Mouse (Mus musculus): Measurements from ENCODE around the gene Olfr1143. TPM values are rescaled to one million over a fixed set of nuclear protein-coding genes. Genes with fewer than 3 reads are reported as not detected.

Olfr1143 gene
- polyA plus RNA-seq (2014; fragmentation: Nextera tagmentation; extraction: Ambion mirVana), result not detected in 2 replicates

DNA sequence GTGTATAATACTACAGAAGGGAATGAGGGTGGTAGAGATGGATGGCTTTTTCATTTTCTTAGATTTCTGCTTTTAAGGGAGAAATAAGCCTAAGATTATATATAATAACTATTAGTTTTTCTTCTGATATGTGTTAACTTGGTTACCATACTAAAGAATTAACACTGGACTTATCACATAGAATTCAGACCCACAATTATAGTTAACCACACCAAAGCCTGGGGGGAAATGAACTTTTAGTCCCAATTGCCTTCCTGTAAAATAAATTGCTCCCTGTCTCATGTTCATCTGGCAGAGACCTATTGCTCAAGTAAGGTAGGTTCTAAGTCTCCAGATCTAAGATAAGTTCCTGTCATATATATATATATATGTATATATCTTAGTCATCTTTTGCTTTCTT is at the start of gene Olfr1143:
Olfr1143 (plus strand) TSS at position 301 of the 400 bp plus-strand sequence.
- Histone ChIP-seq H3K27me3 (ENCODE audit: control insufficient read depth, insufficient read depth, low read length) (no peaks in the 10 kb centered on the region), H3K27ac (ENCODE audit: low read depth, low read length) (no peak within 1 kb of the TSS), H3K9me3 (ENCODE audit: control insufficient read depth, low read length) (no peaks in the 10 kb centered on the region), H3K4me1 (replicated peaks; ENCODE audit: control insufficient read depth, insufficient read depth, low read length) (no peaks in the 10 kb centered on the region), H3K4me3 (ENCODE audit: low read depth, low read length) (no peak within 1 kb of the TSS), H3K36me3 (ENCODE audit: control insufficient read depth, insufficient read depth, low read length) (no peaks in the 10 kb centered on the region), H3K4me2 (replicated peaks; ENCODE audit: low read depth, low read length) (no peak within 1 kb of the TSS), H3K9ac (ENCODE audit: low read depth, low read length) (no peak within 1 kb of the TSS)
- no peak for ATAC-seq (ENCODE audit: low FRiP score)
- DNase-seq (ENCODE audit: low spot score), result no peak

DNA sequence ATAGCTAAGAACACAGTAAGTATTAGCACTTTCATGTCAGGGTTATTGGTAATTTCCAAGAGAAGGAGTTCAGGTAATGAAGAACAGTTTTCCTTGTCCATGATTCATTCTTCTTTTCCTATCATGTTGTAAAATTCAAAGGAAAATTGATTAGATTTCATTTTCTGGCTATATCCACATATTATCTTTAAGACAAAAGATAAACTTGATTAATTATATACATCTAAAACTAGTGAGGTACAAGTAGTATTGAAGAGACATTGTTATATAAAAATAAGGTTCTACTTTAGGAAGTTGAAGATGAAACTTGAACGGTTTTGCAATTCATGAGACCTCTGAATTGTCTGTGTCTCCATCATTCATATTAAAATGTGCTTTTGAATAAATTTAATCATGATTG is 46.5 kb upstream of the Olfr1143 start, which contains the start of gene Olfr1141:
Olfr1141 (minus strand) TSS at position 101 of the 400 bp plus-strand sequence.
- ATAC-seq (ENCODE audit: low FRiP score), result no peak
- H3K27me3 ChIP-seq (ENCODE audit: control insufficient read depth, insufficient read depth, low read length), result no peaks in the 10 kb centered on the region
- H3K4me1 ChIP-seq (replicated peaks; ENCODE audit: control insufficient read depth, insufficient read depth, low read length), result no peaks in the 10 kb centered on the region
- H3K4me3 ChIP-seq (ENCODE audit: low read depth, low read length), result no peak within 1 kb of the TSS
- no peak within 1 kb of the TSS for H3K27ac ChIP-seq (ENCODE audit: low read depth, low read length)
- no peaks in the 10 kb centered on the region for H3K9me3 ChIP-seq (ENCODE audit: control insufficient read depth, low read length)
- H3K9ac ChIP-seq (ENCODE audit: low read depth, low read length), result no peak within 1 kb of the TSS
- no peaks in the 10 kb centered on the region for H3K36me3 ChIP-seq (ENCODE audit: control insufficient read depth, insufficient read depth, low read length)
- WGBS, result 80% methylated on average over 1 of the region's 1 CpGs
- DNase-seq (ENCODE audit: low spot score), result no peak
- H3K4me2 ChIP-seq (replicated peaks; ENCODE audit: low read depth, low read length), result no peak within 1 kb of the TSS

DNA sequence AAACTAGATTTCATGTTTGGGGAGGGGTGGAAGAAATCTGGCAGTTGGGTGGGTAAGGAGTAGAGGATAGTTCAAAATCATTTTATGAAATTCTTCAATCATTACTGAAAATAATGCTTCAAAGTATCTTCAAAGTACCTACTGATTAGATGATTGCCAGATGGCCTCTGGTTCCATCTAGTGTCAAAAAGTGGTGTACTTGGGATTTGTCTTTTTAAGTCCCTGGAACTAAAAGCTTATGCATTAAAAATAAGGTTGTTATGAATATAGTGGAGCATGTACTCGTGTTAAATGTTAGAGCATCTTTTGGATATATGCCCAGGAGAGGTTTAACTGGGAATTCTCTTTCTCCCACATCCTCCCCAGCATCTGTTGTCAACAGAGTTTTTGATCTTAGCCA is 24.2 kb upstream of the Olfr1143 start:
- no peaks in the 10 kb centered on the region for H3K9me3 ChIP-seq (ENCODE audit: control insufficient read depth, low read length)

DNA sequence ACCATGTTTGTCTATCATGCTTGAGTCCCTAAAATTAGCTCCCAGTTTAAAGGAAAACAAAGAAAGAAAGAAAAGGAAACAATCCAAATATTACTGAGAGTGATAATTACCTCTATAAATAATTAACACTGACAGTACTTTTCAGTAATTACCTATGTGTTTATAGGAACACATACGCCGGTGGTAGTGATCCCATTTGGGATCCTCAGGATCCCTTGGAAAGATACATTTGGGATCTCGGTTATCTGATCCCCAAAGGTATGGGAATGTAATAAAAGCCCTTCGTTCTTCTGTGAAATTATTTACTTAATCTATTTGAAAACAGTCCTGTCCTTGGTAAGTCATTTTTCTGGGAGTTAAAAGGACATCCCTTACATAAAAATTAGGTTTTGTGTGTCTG is 21.2 kb upstream of the Olfr1143 start, which contains the start of gene Olfr152:
Olfr152 (plus strand) TSS at position 301 of the 400 bp plus-strand sequence.
- Histone ChIP-seq H3K4me1 (replicated peaks; ENCODE audit: control insufficient read depth, insufficient read depth, low read length) (no peaks in the 10 kb centered on the region), H3K4me2 (replicated peaks; ENCODE audit: low read depth, low read length) (no peak within 1 kb of the TSS), H3K27ac (ENCODE audit: low read depth, low read length) (no peak within 1 kb of the TSS), H3K27me3 (ENCODE audit: control insufficient read depth, insufficient read depth, low read length) (no peaks in the 10 kb centered on the region), H3K36me3 (ENCODE audit: control insufficient read depth, insufficient read depth, low read length) (no peaks in the 10 kb centered on the region), H3K4me3 (ENCODE audit: low read depth, low read length) (no peak within 1 kb of the TSS), H3K9ac (ENCODE audit: low read depth, low read length) (no peak within 1 kb of the TSS), H3K9me3 (ENCODE audit: control insufficient read depth, low read length) (no peaks in the 10 kb centered on the region)
- DNase-seq (ENCODE audit: low spot score), result no peak
- no peak for ATAC-seq (ENCODE audit: low FRiP score)
- 81% methylated on average over 4 of the region's 4 CpGs for WGBS

More for the DNA sequence above, 24.2 kb upstream of the Olfr1143 start:
- no peak overlapping the region for H3K4me2 ChIP-seq (replicated peaks; ENCODE audit: low read depth, low read length)
- DNase-seq (ENCODE audit: low spot score) (no peak), ATAC-seq (ENCODE audit: low FRiP score) (no peak)
- H3K36me3 ChIP-seq (ENCODE audit: control insufficient read depth, insufficient read depth, low read length), result no peaks in the 10 kb centered on the region
- H3K9ac ChIP-seq (ENCODE audit: low read depth, low read length), result no peak overlapping the region
- H3K27ac ChIP-seq (ENCODE audit: low read depth, low read length), result no peak overlapping the region
- H3K27me3 ChIP-seq (ENCODE audit: control insufficient read depth, insufficient read depth, low read length), result no peaks in the 10 kb centered on the region
- no peaks in the 10 kb centered on the region for H3K4me1 ChIP-seq (replicated peaks; ENCODE audit: control insufficient read depth, insufficient read depth, low read length)
- H3K4me3 ChIP-seq (ENCODE audit: low read depth, low read length), result no peak overlapping the region
- 57% methylated on average over 1 of the region's 1 CpGs for WGBS

DNA sequence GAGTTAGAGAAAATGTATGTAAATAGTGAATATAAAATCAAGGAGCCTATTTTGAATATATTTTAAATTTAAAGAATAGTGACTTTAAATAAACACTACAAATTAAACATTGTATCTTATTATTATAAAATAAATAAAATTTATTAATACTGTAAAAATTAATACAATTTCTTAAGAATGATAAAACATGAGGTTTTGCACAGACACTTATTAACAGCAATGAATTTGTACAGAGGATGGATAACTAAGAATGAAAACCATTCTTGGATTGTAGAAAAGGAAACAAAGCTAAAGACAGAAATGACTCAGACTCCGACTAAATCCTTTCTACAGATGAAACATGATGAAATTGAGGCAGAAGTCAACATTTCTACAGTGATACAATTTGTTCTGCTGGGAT is 9.1 kb downstream of the Olfr1143 start, which contains the start of gene Olfr1145:
Olfr1145 (plus strand) TSS at position 301 of the 400 bp plus-strand sequence.
- Histone ChIP-seq H3K4me2 (replicated peaks; ENCODE audit: low read depth, low read length) (no peak within 1 kb of the TSS), H3K27me3 (ENCODE audit: control insufficient read depth, insufficient read depth, low read length) (no peaks in the 10 kb centered on the region), H3K36me3 (ENCODE audit: control insufficient read depth, insufficient read depth, low read length) (no peaks in the 10 kb centered on the region), H3K9ac (ENCODE audit: low read depth, low read length) (no peak within 1 kb of the TSS), H3K4me1 (replicated peaks; ENCODE audit: control insufficient read depth, insufficient read depth, low read length) (no peaks in the 10 kb centered on the region), H3K9me3 (ENCODE audit: control insufficient read depth, low read length) (no peaks in the 10 kb centered on the region), H3K4me3 (ENCODE audit: low read depth, low read length) (no peak within 1 kb of the TSS), H3K27ac (ENCODE audit: low read depth, low read length) (no peak within 1 kb of the TSS)
- WGBS, result 91% methylated on average over 1 of the region's 1 CpGs
- no peak for DNase-seq (ENCODE audit: low spot score)
- no peak for ATAC-seq (ENCODE audit: low FRiP score)

DNA sequence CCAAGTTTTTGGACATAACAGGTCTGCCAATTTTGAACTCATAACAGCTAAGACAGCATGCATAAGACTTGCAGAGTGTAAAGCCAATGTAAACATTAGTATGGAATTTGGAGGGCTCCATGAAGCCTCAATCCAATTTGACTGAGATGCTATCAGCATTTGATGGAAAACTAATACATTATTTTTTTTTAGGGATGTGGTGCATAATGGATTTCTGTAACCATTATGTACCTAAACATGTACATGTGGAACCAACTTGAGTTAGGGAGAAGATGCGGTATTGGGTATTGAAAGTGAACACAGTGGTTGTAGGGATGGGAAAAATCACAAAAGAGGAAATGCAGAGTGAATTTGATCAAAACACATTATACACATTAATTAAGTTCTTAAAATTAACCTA is 29.8 kb downstream of the Olfr1143 start, which contains the start of gene Olfr1148:
Olfr1148 (plus strand) TSS at position 301 of the 400 bp plus-strand sequence.
- H3K9me3 ChIP-seq (ENCODE audit: control insufficient read depth, low read length), result no peaks in the 10 kb centered on the region
- no peak within 1 kb of the TSS for H3K27ac ChIP-seq (ENCODE audit: low read depth, low read length)
- H3K4me2 ChIP-seq (replicated peaks; ENCODE audit: low read depth, low read length), result no peak within 1 kb of the TSS
- ATAC-seq (ENCODE audit: low FRiP score) (no peak), DNase-seq (ENCODE audit: low spot score) (no peak)
- no peaks in the 10 kb centered on the region for H3K4me1 ChIP-seq (replicated peaks; ENCODE audit: control insufficient read depth, insufficient read depth, low read length)
- no peaks in the 10 kb centered on the region for H3K27me3 ChIP-seq (ENCODE audit: control insufficient read depth, insufficient read depth, low read length)
- H3K9ac ChIP-seq (ENCODE audit: low read depth, low read length), result no peak within 1 kb of the TSS
- H3K36me3 ChIP-seq (ENCODE audit: control insufficient read depth, insufficient read depth, low read length), result no peaks in the 10 kb centered on the region
- WGBS, result 91% methylated on average over 1 of the region's 1 CpGs
- H3K4me3 ChIP-seq (ENCODE audit: low read depth, low read length), result no peak within 1 kb of the TSS

DNA sequence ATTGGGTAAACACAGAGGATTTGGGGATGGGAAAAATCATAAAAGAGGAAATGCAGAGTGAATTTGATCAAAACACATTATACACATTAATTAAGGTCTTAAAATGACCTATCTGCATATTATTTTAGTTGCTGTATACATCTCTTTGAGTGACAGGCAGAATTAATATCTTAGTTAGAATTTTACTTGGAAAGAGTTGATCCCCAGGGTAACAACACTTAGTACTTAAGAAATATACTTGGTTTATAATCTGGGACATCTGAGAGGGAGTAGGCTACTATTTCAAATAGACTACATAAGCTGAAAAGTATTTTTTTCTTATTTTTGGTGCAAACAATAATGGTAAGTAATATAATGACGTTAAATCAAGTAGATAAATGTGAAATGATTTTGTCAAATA is 43.3 kb downstream of the Olfr1143 start, which contains the start of gene Olfr1150-ps1:
Olfr1150-ps1 (plus strand) TSS at position 301 of the 400 bp plus-strand sequence.
- H3K4me3 ChIP-seq (ENCODE audit: low read depth, low read length), result no peak within 1 kb of the TSS
- no peaks in the 10 kb centered on the region for H3K27me3 ChIP-seq (ENCODE audit: control insufficient read depth, insufficient read depth, low read length)
- no peak within 1 kb of the TSS for H3K9ac ChIP-seq (ENCODE audit: low read depth, low read length)
- 78% methylated on average over 1 of the region's 1 CpGs for WGBS
- no peaks in the 10 kb centered on the region for H3K4me1 ChIP-seq (replicated peaks; ENCODE audit: control insufficient read depth, insufficient read depth, low read length)
- H3K9me3 ChIP-seq (ENCODE audit: control insufficient read depth, low read length), result no peaks in the 10 kb centered on the region
- ATAC-seq (ENCODE audit: low FRiP score), result no peak
- no peak for DNase-seq (ENCODE audit: low spot score)
- H3K36me3 ChIP-seq (ENCODE audit: control insufficient read depth, insufficient read depth, low read length), result no peaks in the 10 kb centered on the region
- H3K4me2 ChIP-seq (replicated peaks; ENCODE audit: low read depth, low read length), result no peak within 1 kb of the TSS
- no peak within 1 kb of the TSS for H3K27ac ChIP-seq (ENCODE audit: low read depth, low read length)

Other genes starting within 250 kb of the Olfr1143 start
- not detected in 2 replicates for gene Olfr1129, start 226.7 kb upstream of the Olfr1143 start, polyA plus RNA-seq (2014; fragmentation: Nextera tagmentation; extraction: Ambion mirVana)
- gene Olfr1130, start 194.4 kb upstream of the Olfr1143 start, polyA plus RNA-seq (2014; fragmentation: Nextera tagmentation; extraction: Ambion mirVana), result not detected in 2 replicates
- not detected in 2 replicates for gene Olfr1131, start 173.5 kb upstream of the Olfr1143 start, polyA plus RNA-seq (2014; fragmentation: Nextera tagmentation; extraction: Ambion mirVana)
- not detected in 2 replicates for gene Olfr1132, start 163.1 kb upstream of the Olfr1143 start, polyA plus RNA-seq (2014; fragmentation: Nextera tagmentation; extraction: Ambion mirVana)
- gene Olfr1133, start 153.2 kb upstream of the Olfr1143 start, polyA plus RNA-seq (2014; fragmentation: Nextera tagmentation; extraction: Ambion mirVana), result not detected in 2 replicates
- not detected in 2 replicates for gene Olfr1134, start 142.1 kb upstream of the Olfr1143 start, polyA plus RNA-seq (2014; fragmentation: Nextera tagmentation; extraction: Ambion mirVana)
- gene Olfr1135, start 126.9 kb upstream of the Olfr1143 start, polyA plus RNA-seq (2014; fragmentation: Nextera tagmentation; extraction: Ambion mirVana), result not detected in 2 replicates
- not detected in 2 replicates for gene Olfr1136, start 106.6 kb upstream of the Olfr1143 start, polyA plus RNA-seq (2014; fragmentation: Nextera tagmentation; extraction: Ambion mirVana)
- gene Olfr1137, start 87.4 kb upstream of the Olfr1143 start, polyA plus RNA-seq (2014; fragmentation: Nextera tagmentation; extraction: Ambion mirVana), result not detected in 2 replicates
- not detected in 2 replicates for gene Olfr1138, start 60.6 kb upstream of the Olfr1143 start, polyA plus RNA-seq (2014; fragmentation: Nextera tagmentation; extraction: Ambion mirVana)
- not detected in 2 replicates for gene Olfr1140, start 56.8 kb upstream of the Olfr1143 start, polyA plus RNA-seq (2014; fragmentation: Nextera tagmentation; extraction: Ambion mirVana)
- gene Olfr1141, start 46.6 kb upstream of the Olfr1143 start, polyA plus RNA-seq (2014; fragmentation: Nextera tagmentation; extraction: Ambion mirVana), result not detected in 2 replicates
- not detected in 2 replicates for gene Olfr152, start 21.1 kb upstream of the Olfr1143 start, polyA plus RNA-seq (2014; fragmentation: Nextera tagmentation; extraction: Ambion mirVana)
- gene Olfr1145, start 9.2 kb downstream of the Olfr1143 start, polyA plus RNA-seq (2014; fragmentation: Nextera tagmentation; extraction: Ambion mirVana), result not detected in 2 replicates
- not detected in 2 replicates for gene Olfr1148, start 29.9 kb downstream of the Olfr1143 start, polyA plus RNA-seq (2014; fragmentation: Nextera tagmentation; extraction: Ambion mirVana)
- not detected in 2 replicates for gene Olfr1150-ps1, start 43.4 kb downstream of the Olfr1143 start, polyA plus RNA-seq (2014; fragmentation: Nextera tagmentation; extraction: Ambion mirVana)
- not detected in 2 replicates for gene Olfr1151, start 55.3 kb downstream of the Olfr1143 start, polyA plus RNA-seq (2014; fragmentation: Nextera tagmentation; extraction: Ambion mirVana)
- 0.03 TPM in 2 replicates for gene Olfr1152, start 65.9 kb downstream of the Olfr1143 start, polyA plus RNA-seq (2014; fragmentation: Nextera tagmentation; extraction: Ambion mirVana)
- gene Olfr1153, start 94.4 kb downstream of the Olfr1143 start, polyA plus RNA-seq (2014; fragmentation: Nextera tagmentation; extraction: Ambion mirVana), result not detected in 2 replicates
- gene Olfr1154, start 104.6 kb downstream of the Olfr1143 start, polyA plus RNA-seq (2014; fragmentation: Nextera tagmentation; extraction: Ambion mirVana), result not detected in 2 replicates
- gene Olfr1155, start 144.5 kb downstream of the Olfr1143 start, polyA plus RNA-seq (2014; fragmentation: Nextera tagmentation; extraction: Ambion mirVana), result not detected in 2 replicates
- not detected in 2 replicates for gene Olfr1156, start 152.5 kb downstream of the Olfr1143 start, polyA plus RNA-seq (2014; fragmentation: Nextera tagmentation; extraction: Ambion mirVana)
- not detected in 2 replicates for gene Olfr1157, start 167.7 kb downstream of the Olfr1143 start, polyA plus RNA-seq (2014; fragmentation: Nextera tagmentation; extraction: Ambion mirVana)
- not detected in 2 replicates for gene Olfr74, start 174.1 kb downstream of the Olfr1143 start, polyA plus RNA-seq (2014; fragmentation: Nextera tagmentation; extraction: Ambion mirVana)
- not detected in 2 replicates for gene Olfr1158, start 189.5 kb downstream of the Olfr1143 start, polyA plus RNA-seq (2014; fragmentation: Nextera tagmentation; extraction: Ambion mirVana)
- gene Olfr1160, start 207.7 kb downstream of the Olfr1143 start, polyA plus RNA-seq (2014; fragmentation: Nextera tagmentation; extraction: Ambion mirVana), result not detected in 2 replicates
- not detected in 2 replicates for gene Olfr1161, start 222.2 kb downstream of the Olfr1143 start, polyA plus RNA-seq (2014; fragmentation: Nextera tagmentation; extraction: Ambion mirVana)
- not detected in 2 replicates for gene Olfr73, start 237.1 kb downstream of the Olfr1143 start, polyA plus RNA-seq (2014; fragmentation: Nextera tagmentation; extraction: Ambion mirVana)

Measured in hindbrain, embryonic 11.5 days (tissue).